Mouse (Mus musculus) liver, embryonic 14.5 days (tissue): ENCODE data around the gene Prim2. TPM values are rescaled to one million over a fixed set of nuclear protein-coding genes. Genes with fewer than 3 reads are reported as not detected.

ENCODE experiments used
- ATAC-seq: fragments of 200-750 bp; cut with Nextera tagmentation; 2 replicates; pipeline ENCODE4 v1.8.0; 2017; ENCODE audit warnings: moderate number of reproducible peaks, mild to moderate bottlenecking, moderate library complexity; ENCODE audit not compliant: insufficient read depth
- DNase-seq, 3 experiments: peaks; one replicate each; pipeline ENCODE4 v3.0.0-alpha.2; 2012 to 2013; ENCODE audit warnings: low read depth in 3 of 3, low spot score in 3 of 3
- H3K27ac ChIP-seq: fragments of 300-500 bp; sonication (generic); 2 replicates; pipeline ENCODE4 v1.5.1; 2014; ENCODE audit warnings: moderate library complexity, mild to moderate bottlenecking, control low read depth, inconsistent platforms
- H3K27me3 ChIP-seq: fragments of 300-500 bp; sonication (generic); 2 replicates; pipeline ENCODE4 v1.6.1; 2014; ENCODE audit warnings: mild to moderate bottlenecking, low read length, moderate library complexity; ENCODE audit not compliant: control insufficient read depth, insufficient read depth
- H3K36me3 ChIP-seq: fragments of 300-500 bp; sonication (generic); replicated peaks from 2 replicates; pipeline ENCODE4 v1.6.1; 2014; ENCODE audit warnings: low read depth; ENCODE audit not compliant: control insufficient read depth, insufficient read depth
- H3K4me1 ChIP-seq, 2 experiments: fragments of 200-500 bp in 1 of 2; fragments of 300-500 bp in 1 of 2; sonication (generic) in 1 of 2; replicated peaks; 2 replicates each; pipeline ENCODE4 v1.6.1; 2012 to 2014; ENCODE audit warnings: antibody characterized with exemption in 1 of 2, inconsistent platforms in 1 of 2, low read length in 1 of 2; ENCODE audit not compliant: control insufficient read depth in 2 of 2, insufficient read depth in 2 of 2
- H3K4me2 ChIP-seq: fragments of 300-500 bp; sonication (generic); 2 replicates; pipeline ENCODE4 v1.6.1; 2014; ENCODE audit warnings: low read depth, mild to moderate bottlenecking, control low read depth, moderate library complexity
- H3K4me3 ChIP-seq, 2 experiments: fragments of 200-500 bp in 1 of 2; fragments of 300-500 bp in 1 of 2; sonication (generic) in 1 of 2; 2 replicates each; pipeline ENCODE4 v1.5.1; 2012 to 2014; ENCODE audit warnings: low read depth in 2 of 2, low read length in 2 of 2, mild to moderate bottlenecking in 2 of 2, control low read depth in 1 of 2, inconsistent platforms in 1 of 2, moderate library complexity in 1 of 2; ENCODE audit not compliant: insufficient read depth in 1 of 2
- H3K9ac ChIP-seq: fragments of 300-500 bp; sonication (generic); replicated peaks from 2 replicates; pipeline ENCODE4 v1.6.1; 2014; ENCODE audit warnings: mild to moderate bottlenecking, control low read depth, moderate library complexity
- H3K9me3 ChIP-seq: fragments of 300-500 bp; sonication (generic); 2 replicates; pipeline ENCODE4 v1.6.1; 2016; ENCODE audit warnings: low read length, mixed read lengths; ENCODE audit not compliant: control insufficient read depth
- CTCF ChIP-seq: IDR thresholded peaks from 2 replicates; pipeline ENCODE4 v1.5.1; 2016; ENCODE audit warnings: antibody characterized with exemption, low read depth, control low read depth
- EP300 ChIP-seq: IDR thresholded peaks from 2 replicates; pipeline ENCODE4 v1.6.1; 2016; ENCODE audit warnings: antibody characterized with exemption, low read depth
- WGBS: fragments of 180-500 bp; shearing (Covaris S2); extraction: QIAGEN DNeasy Blood & Tissue Kit; methylation state at CpG from one replicate; pipeline ENCODE4 v1.1.7; 2014; ENCODE audit not compliant: insufficient replicate concordance; 5-methylcytosine and 5-hydroxymethylcytosine counted together
- polyA plus RNA-seq, 2 experiments: library from polyadenylated mRNA; depleted of rRNA in 1 of 2; stranded (reverse) in 1 of 2; unstranded in 1 of 2; fragments of >200 nt; fragmentation: Nextera tagmentation in 1 of 2; extraction: Ambion mirVana in 1 of 2; gene quantifications; 2 replicates each; pipeline versions ENCODE4 v1.2.1 to v1.2.3; 2012 to 2014

Gene Prim2
- polyA plus RNA-seq, 2 experiments: 34.1 to 38.1 TPM

- no peak overlapping the region for H3K4me3 ChIP-seq
- H3K27me3 ChIP-seq: no peaks in the 10 kb centered on the region
- no peak for ATAC-seq
- H3K27ac ChIP-seq: no peak overlapping the region
- no peaks in the 10 kb centered on the region for H3K9me3 ChIP-seq
- 37% methylated on average over 2 of the region's 2 CpGs for WGBS
- no peak overlapping the region for H3K9ac ChIP-seq
- H3K4me2 ChIP-seq: no peak overlapping the region
- H3K36me3 ChIP-seq: no peaks in the 10 kb centered on the region
- TF ChIP-seq CTCF (no peak), EP300 (no peak)
- H3K4me1 ChIP-seq: no peaks in the 10 kb centered on the region
- DNase-seq: no peak
Measured at GRCm38 (mm10) chr1:33688810-33689209, 19.2 kb upstream of the Prim2 start.

GRCm38 (mm10) chr1:33684459-33684858 is 14.9 kb upstream of the Prim2 start:
- Histone ChIP-seq H3K27ac (no peak overlapping the region), H3K36me3 (no peaks in the 10 kb centered on the region), H3K27me3 (no peaks in the 10 kb centered on the region), H3K4me2 (no peak overlapping the region), H3K4me3 (no peak overlapping the region), H3K4me1 (no peaks in the 10 kb centered on the region), H3K9me3 (no peaks in the 10 kb centered on the region), H3K9ac (no peak overlapping the region)
- WGBS: 45% methylated on average over 8 of the region's 8 CpGs
- ATAC-seq (no peak), DNase-seq (no peak)
- TF ChIP-seq CTCF (peak; percentile 68), EP300 (no peak)

GRCm38 (mm10) chr1:33680890-33681289 is 11.3 kb upstream of the Prim2 start:
- TF ChIP-seq CTCF (no peak), EP300 (no peak)
- Histone ChIP-seq H3K9me3 (no peaks in the 10 kb centered on the region), H3K36me3 (no peaks in the 10 kb centered on the region), H3K4me3 (no peak overlapping the region), H3K4me2 (no peak overlapping the region), H3K9ac (no peak overlapping the region), H3K27me3 (no peaks in the 10 kb centered on the region), H3K4me1 (no peaks in the 10 kb centered on the region), H3K27ac (no peak overlapping the region)
- ATAC-seq (no peak), DNase-seq (no peak)
- WGBS: 81% methylated on average over 7 of the region's 7 CpGs

- ATAC-seq: no peak
- H3K36me3 ChIP-seq: no peaks in the 10 kb centered on the region
- H3K4me3 ChIP-seq: no peak overlapping the region
- no peak overlapping the region for H3K4me2 ChIP-seq
- no peak overlapping the region for H3K27ac ChIP-seq
- 52% methylated on average over 4 of the region's 4 CpGs for WGBS
- H3K4me1 ChIP-seq: no peaks in the 10 kb centered on the region
- H3K9me3 ChIP-seq: no peaks in the 10 kb centered on the region
- no peaks in the 10 kb centered on the region for H3K27me3 ChIP-seq
- no peak for DNase-seq
- no peak overlapping the region for H3K9ac ChIP-seq
- TF ChIP-seq CTCF (no peak), EP300 (no peak)
Measured at GRCm38 (mm10) chr1:33680435-33680834, 10.8 kb upstream of the Prim2 start.

- TF ChIP-seq CTCF (no peak), EP300 (no peak)
- 71% methylated on average over 17 of the region's 17 CpGs for WGBS
- no peak for ATAC-seq
Measured at GRCm38 (mm10) chr1:33673158-33673960, 3.8 kb upstream of the Prim2 start.

More at GRCm38 (mm10) chr1:33673158-33673960, 3.8 kb upstream of the Prim2 start:
- Histone ChIP-seq H3K4me2 (no peak overlapping the region), H3K4me1 (peaks cover 12 to 18% of the 10 kb centered on the region in 2 experiments), H3K27me3 (no peaks in the 10 kb centered on the region), H3K36me3 (no peaks in the 10 kb centered on the region), H3K9me3 (no peaks in the 10 kb centered on the region), H3K4me3 (no peak overlapping the region), H3K9ac (no peak overlapping the region), H3K27ac (no peak overlapping the region)
- no peak for DNase-seq
